Mouse (Mus musculus): ENCODE results near the gene Zfp341. TPM values are rescaled to one million over a fixed set of nuclear protein-coding genes. Genes with fewer than 3 reads are reported as not detected.

The Zfp341 gene
- polyA plus RNA-seq, 1 experiment: 3.4 TPM

GRCm38 (mm10) chr2:154693941-154694256 lies 80.8 kb downstream of the Zfp341 start:
- Histone ChIP-seq H3K4me2 (ENCODE audit: low read depth) (no peak overlapping the region), H3ac (ENCODE audit: control insufficient read depth, insufficient read length) (no peak overlapping the region), H3K36me3 (ENCODE audit: control insufficient read depth, insufficient read depth) (peaks cover 23% of the 10 kb centered on the region), H3K27me3 (ENCODE audit: control insufficient read depth, insufficient read depth, insufficient read length) (no peaks in the 10 kb centered on the region), H3K79me2 (ENCODE audit: control insufficient read depth, insufficient read depth) (peaks cover 2% of the 10 kb centered on the region), H3K4me3 (no peak overlapping the region)
- TF ChIP-seq POLR2AphosphoS2 (IDR thresholded peaks at IDR 0.05; ENCODE audit: insufficient read length, low read depth): no peak
- no peak for TF ChIP-seq CEBPB (IDR thresholded peaks at IDR 0.05; ENCODE audit: insufficient read depth, poor library complexity, severe bottlenecking)
- TF ChIP-seq MYOG (IDR thresholded peaks at IDR 0.05; ENCODE audit: control insufficient read depth in 1 of 3, insufficient read depth in 1 of 3, insufficient read length in 2 of 3, low read depth in 2 of 3): no peak

GRCm38 (mm10) chr2:154695690-154696089 lies 82.6 kb downstream of the Zfp341 start:
- TF ChIP-seq TCF3 (IDR thresholded peaks at IDR 0.05; ENCODE audit: insufficient read length, low read depth) (no peak), TCF12 (IDR thresholded peaks at IDR 0.05; ENCODE audit: insufficient read depth, poor library complexity, severe bottlenecking) (no peak), MAX (IDR thresholded peaks at IDR 0.05; ENCODE audit: low read depth) (no peak), POLR2A (IDR thresholded peaks at IDR 0.05; ENCODE audit: insufficient read length, low read depth) (no peak), SRF (IDR thresholded peaks at IDR 0.05; ENCODE audit: control insufficient read depth, insufficient read length, low read depth) (no peak), REST (IDR thresholded peaks at IDR 0.05; ENCODE audit: insufficient read depth, insufficient read length) (no peak), USF1 (IDR thresholded peaks at IDR 0.05; ENCODE audit: low read depth) (no peak), MYOG (IDR thresholded peaks at IDR 0.05; ENCODE audit: control insufficient read depth in 1 of 3, insufficient read depth in 1 of 3, insufficient read length in 2 of 3, low read depth in 2 of 3) (no peak), MYOD1 (IDR thresholded peaks at IDR 0.05; ENCODE audit: control insufficient read depth in 1 of 3, insufficient read length in 2 of 3, low read depth in 2 of 3) (no peak), CEBPB (IDR thresholded peaks at IDR 0.05; ENCODE audit: insufficient read depth, poor library complexity, severe bottlenecking) (no peak), POLR2AphosphoS2 (IDR thresholded peaks at IDR 0.05; ENCODE audit: insufficient read length, low read depth) (no peak), E2F4 (IDR thresholded peaks at IDR 0.05; ENCODE audit: insufficient read depth) (no peak)
- H3ac ChIP-seq (ENCODE audit: control insufficient read depth, insufficient read length): no peak overlapping the region
- H3K79me2 ChIP-seq (ENCODE audit: control insufficient read depth, insufficient read depth): no peaks in the 10 kb centered on the region
- no peak overlapping the region for H3K4me3 ChIP-seq
- H3K36me3 ChIP-seq (ENCODE audit: control insufficient read depth, insufficient read depth): peaks cover 20% of the 10 kb centered on the region
- no peaks in the 10 kb centered on the region for H3K27me3 ChIP-seq (ENCODE audit: control insufficient read depth, insufficient read depth, insufficient read length)
- no peak overlapping the region for H3K4me2 ChIP-seq (ENCODE audit: low read depth)

Other genes starting within 250 kb of the Zfp341 start
- gene Cdk5rap1, start 240.3 kb upstream of the Zfp341 start, polyA plus RNA-seq (2012; fragmentation: generic; extraction: Trizol): 14.7 TPM
- 61.7 TPM for gene Snta1, start 205.2 kb upstream of the Zfp341 start, polyA plus RNA-seq (2012; fragmentation: generic; extraction: Trizol)
- gene Cbfa2t2, start 176.8 kb upstream of the Zfp341 start, polyA plus RNA-seq (2012; fragmentation: generic; extraction: Trizol): 7.5 TPM
- 22.9 TPM for gene 1700003F12Rik, start 66.2 kb upstream of the Zfp341 start, polyA plus RNA-seq (2012; fragmentation: generic; extraction: Trizol)
- gene Actl10, start 61.5 kb upstream of the Zfp341 start, polyA plus RNA-seq (2012; fragmentation: generic; extraction: Trizol): 0.17 TPM
- 0.12 TPM for gene Necab3, start 54.4 kb upstream of the Zfp341 start, polyA plus RNA-seq (2012; fragmentation: generic; extraction: Trizol)
- gene E2f1, start 43.4 kb upstream of the Zfp341 start, polyA plus RNA-seq (2012; fragmentation: generic; extraction: Trizol): 11.0 TPM
- gene Pxmp4, start 9.6 kb upstream of the Zfp341 start, polyA plus RNA-seq (2012; fragmentation: generic; extraction: Trizol): 12.5 TPM
- 0.47 TPM for gene 4930519P11Rik, start 140 bp downstream of the Zfp341 start, polyA plus RNA-seq (2012; fragmentation: generic; extraction: Trizol)
- gene Chmp4b, start 38.4 kb downstream of the Zfp341 start, polyA plus RNA-seq (2012; fragmentation: generic; extraction: Trizol): 172 TPM
- not detected for gene Gm14214, start 156.7 kb downstream of the Zfp341 start, polyA plus RNA-seq (2012; fragmentation: generic; extraction: Trizol)
- gene Raly, start 177.8 kb downstream of the Zfp341 start, polyA plus RNA-seq (2012; fragmentation: generic; extraction: Trizol): 379 TPM
- gene a, start 178.1 kb downstream of the Zfp341 start, polyA plus RNA-seq (2012; fragmentation: generic; extraction: Trizol): not detected

All from myocyte (in vitro differentiated cells).